Mouse (Mus musculus) limb, embryonic 15.5 days (tissue): Measurements from ENCODE around the gene Zfp423. TPM values are rescaled to one million over a fixed set of nuclear protein-coding genes. Genes with fewer than 3 reads are reported as not detected.

Source experiments
- ATAC-seq: fragments of 200-750 bp; cut with Nextera tagmentation; 2 replicates; pipeline ENCODE4 v1.8.0; 2017; ENCODE audit warnings: low read depth, moderate TSS enrichment; ENCODE audit not compliant: insufficient number of reproducible peaks, low FRiP score, low TSS enrichment
- H3K27ac ChIP-seq: fragments of 300-500 bp; sonication (generic); 2 replicates; pipeline ENCODE4 v1.5.1; 2015; ENCODE audit warnings: moderate library complexity, mild to moderate bottlenecking, inconsistent platforms
- H3K27me3 ChIP-seq: fragments of 300-500 bp; sonication (generic); 2 replicates; pipeline ENCODE4 v1.6.1; 2015; ENCODE audit warnings: inconsistent platforms
- H3K36me3 ChIP-seq: fragments of 300-500 bp; sonication (generic); 2 replicates; pipeline ENCODE4 v1.6.1; 2015; ENCODE audit warnings: inconsistent platforms
- H3K4me1 ChIP-seq: fragments of 300-500 bp; sonication (generic); 2 replicates; pipeline ENCODE4 v1.6.1; 2015; ENCODE audit warnings: inconsistent platforms
- H3K4me2 ChIP-seq: fragments of 300-500 bp; sonication (generic); 2 replicates; pipeline ENCODE4 v1.6.1; 2015; ENCODE audit warnings: mild to moderate bottlenecking, inconsistent platforms
- H3K4me3 ChIP-seq: fragments of 300-500 bp; sonication (generic); 2 replicates; pipeline ENCODE4 v1.5.1; 2015; ENCODE audit warnings: mild to moderate bottlenecking, inconsistent platforms
- H3K9ac ChIP-seq: fragments of 300-500 bp; sonication (generic); 2 replicates; pipeline ENCODE4 v1.6.1; 2015; ENCODE audit warnings: inconsistent platforms
- H3K9me3 ChIP-seq: fragments of 300-500 bp; sonication (generic); 2 replicates; pipeline ENCODE4 v1.6.1; 2016; ENCODE audit warnings: inconsistent platforms
- WGBS: fragments of 180-500 bp; shearing (Covaris S2); methylation state at CpG from one replicate; pipeline ENCODE4 v1.1.7; 2015; 5-methylcytosine and 5-hydroxymethylcytosine counted together
- polyA plus RNA-seq: library from polyadenylated mRNA; unstranded; fragments of >200 nt; fragmentation: Nextera tagmentation; extraction: Ambion mirVana; gene quantifications from 2 replicates; pipeline ENCODE4 v1.2.1, GENCODE M21; 2015

Zfp423 gene
- polyA plus RNA-seq, 1 experiment from 2014 or later, result 14.5 TPM

DNA sequence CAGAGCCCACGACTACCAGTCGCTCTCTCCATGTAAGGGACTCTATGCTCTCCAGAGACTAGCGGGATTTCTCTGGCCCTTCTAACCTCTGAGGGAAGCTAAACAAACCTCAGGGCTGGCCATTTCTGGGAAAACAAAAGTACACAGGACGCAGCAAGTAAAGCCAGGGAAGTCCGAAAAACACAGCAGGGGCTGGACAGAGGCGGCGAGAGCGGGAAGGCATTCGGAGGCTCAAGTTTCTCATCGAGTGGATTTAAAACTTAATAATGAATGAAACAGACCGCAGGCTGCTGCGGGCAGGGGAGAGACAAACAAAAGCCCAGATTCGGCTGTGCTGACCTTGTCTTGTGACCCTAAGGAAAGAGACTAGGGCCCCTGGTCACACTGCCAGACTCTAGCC is 175.2 kb downstream of the Zfp423 start:
- no peak overlapping the region for H3K4me3 ChIP-seq
- no peak overlapping the region for H3K9ac ChIP-seq
- no peak overlapping the region for H3K4me2 ChIP-seq
- H3K9me3 ChIP-seq, result no peaks in the 10 kb centered on the region
- H3K4me1 ChIP-seq, result peaks cover 21% of the 10 kb centered on the region
- no peaks in the 10 kb centered on the region for H3K27me3 ChIP-seq
- H3K27ac ChIP-seq, result no peak overlapping the region
- H3K36me3 ChIP-seq, result peaks cover 39% of the 10 kb centered on the region
- 31% methylated on average over 13 of the region's 13 CpGs for WGBS
- ATAC-seq, result no peak

DNA sequence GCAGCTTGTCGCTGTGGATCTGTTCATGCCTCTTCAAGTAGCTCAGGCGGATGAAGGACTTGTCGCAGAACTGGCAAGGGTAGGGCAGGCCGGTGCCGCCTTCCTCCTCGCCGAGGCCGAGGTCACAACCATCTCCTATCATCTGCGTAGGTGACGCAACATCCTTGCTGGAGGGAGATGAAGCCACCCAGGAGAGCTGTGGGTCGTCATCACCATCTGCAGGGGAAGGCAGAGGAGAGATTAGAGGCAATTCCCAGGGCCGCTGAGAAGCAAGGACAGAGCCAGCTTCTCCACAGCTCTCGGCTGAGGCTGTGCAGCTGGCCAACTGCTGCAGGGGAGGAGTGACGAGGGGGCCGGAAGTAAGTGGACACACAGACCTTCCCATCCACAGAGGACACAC is 176.2 kb downstream of the Zfp423 start:
- peaks cover 21% of the 10 kb centered on the region for H3K4me1 ChIP-seq
- H3K4me3 ChIP-seq, result no peak overlapping the region
- 77% methylated on average over 15 of the region's 15 CpGs for WGBS
- H3K36me3 ChIP-seq, result peaks cover 42% of the 10 kb centered on the region
- H3K27ac ChIP-seq, result no peak overlapping the region
- H3K9ac ChIP-seq, result no peak overlapping the region
- H3K4me2 ChIP-seq, result no peak overlapping the region
- no peaks in the 10 kb centered on the region for H3K27me3 ChIP-seq
- ATAC-seq, result no peak; the same call in 1 of the 2 replicates
- H3K9me3 ChIP-seq, result no peaks in the 10 kb centered on the region

DNA sequence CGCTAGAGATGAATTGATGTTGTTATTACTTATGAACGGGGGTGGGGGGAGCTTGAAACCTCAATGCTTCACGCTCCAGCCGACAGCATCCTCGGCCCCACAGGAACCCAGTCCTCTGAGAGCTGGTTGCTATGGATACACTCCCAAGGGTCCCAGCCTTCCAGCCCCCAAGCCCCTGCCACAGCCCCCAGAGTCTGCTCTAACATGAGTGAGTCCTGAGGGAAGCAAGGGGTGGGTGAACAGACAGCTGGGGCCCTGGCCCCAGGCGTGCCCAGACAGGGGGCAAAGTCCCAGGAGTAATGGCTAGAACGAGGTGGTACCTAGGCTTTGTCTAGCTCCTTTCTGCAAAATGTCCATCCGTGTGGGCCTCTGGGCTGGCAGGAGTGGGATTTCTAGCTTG is 181.8 kb downstream of the Zfp423 start:
- Histone ChIP-seq H3K4me2 (no peak overlapping the region), H3K27ac (no peak overlapping the region), H3K9me3 (no peaks in the 10 kb centered on the region), H3K36me3 (peaks cover 35% of the 10 kb centered on the region), H3K27me3 (no peaks in the 10 kb centered on the region), H3K9ac (no peak overlapping the region), H3K4me1 (0 out of 2 replicates have a peak, but pooled peaks cover 5% of the 10 kb centered on the region), H3K4me3 (no peak overlapping the region)
- WGBS, result 60% methylated on average over 8 of the region's 8 CpGs
- ATAC-seq, result no peak

DNA sequence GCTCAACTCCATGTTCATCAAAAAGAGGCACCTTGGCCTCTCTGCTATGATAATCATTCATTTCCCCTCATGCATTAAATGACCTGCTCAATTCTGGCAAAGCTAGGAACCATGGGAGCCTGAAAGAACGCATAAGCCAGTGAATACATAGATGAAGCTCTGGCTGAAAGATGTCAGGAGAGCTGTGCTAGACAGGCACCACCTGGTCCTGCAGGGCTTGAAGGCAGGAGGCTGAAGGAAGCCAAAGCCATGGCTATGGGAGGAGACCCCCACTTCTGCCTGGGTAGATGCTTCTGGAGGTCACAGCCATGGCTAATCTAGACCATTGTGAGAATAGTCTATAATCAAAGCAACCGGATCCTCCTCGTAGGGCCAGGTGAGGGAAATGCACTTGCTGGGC is 183.5 kb downstream of the Zfp423 start:
- H3K36me3 ChIP-seq, result peaks cover 21% of the 10 kb centered on the region
- 92% methylated on average over 3 of the region's 3 CpGs for WGBS

DNA sequence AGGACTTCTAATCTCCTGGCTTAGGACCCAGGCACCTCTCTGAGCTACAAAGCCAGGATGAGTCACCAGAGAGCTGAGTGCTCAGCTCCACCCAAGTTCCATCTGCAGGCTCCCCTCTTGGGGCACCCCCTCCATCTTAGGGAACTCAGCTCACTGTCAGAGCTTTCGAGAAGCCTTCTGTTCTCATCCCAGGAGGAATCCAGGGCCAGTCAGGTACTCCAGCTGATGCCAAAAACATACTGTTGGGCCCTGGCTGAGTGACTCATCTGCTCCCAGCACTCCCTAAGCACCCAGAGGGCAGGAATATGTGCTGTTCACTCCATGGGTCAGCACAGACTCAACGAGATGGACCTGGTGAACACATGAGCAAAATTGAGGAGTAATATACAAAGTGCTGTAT is 184.4 kb downstream of the Zfp423 start:
- Histone ChIP-seq H3K4me3 (no peak overlapping the region), H3K27ac (no peak overlapping the region), H3K9me3 (no peaks in the 10 kb centered on the region), H3K36me3 (peaks cover 13% of the 10 kb centered on the region), H3K27me3 (no peaks in the 10 kb centered on the region), H3K9ac (no peak overlapping the region), H3K4me2 (no peak overlapping the region), H3K4me1 (0 out of 2 replicates have a peak, but pooled peaks cover 5% of the 10 kb centered on the region)
- 67% methylated on average over 2 of the region's 2 CpGs for WGBS
- no peak for ATAC-seq

More for the DNA sequence above, 183.5 kb downstream of the Zfp423 start:
- ATAC-seq, result no peak
- Histone ChIP-seq H3K4me2 (no peak overlapping the region), H3K4me1 (0 out of 2 replicates have a peak, but pooled peaks cover 5% of the 10 kb centered on the region), H3K27ac (no peak overlapping the region), H3K4me3 (no peak overlapping the region), H3K27me3 (no peaks in the 10 kb centered on the region), H3K9ac (no peak overlapping the region), H3K9me3 (no peaks in the 10 kb centered on the region)

DNA sequence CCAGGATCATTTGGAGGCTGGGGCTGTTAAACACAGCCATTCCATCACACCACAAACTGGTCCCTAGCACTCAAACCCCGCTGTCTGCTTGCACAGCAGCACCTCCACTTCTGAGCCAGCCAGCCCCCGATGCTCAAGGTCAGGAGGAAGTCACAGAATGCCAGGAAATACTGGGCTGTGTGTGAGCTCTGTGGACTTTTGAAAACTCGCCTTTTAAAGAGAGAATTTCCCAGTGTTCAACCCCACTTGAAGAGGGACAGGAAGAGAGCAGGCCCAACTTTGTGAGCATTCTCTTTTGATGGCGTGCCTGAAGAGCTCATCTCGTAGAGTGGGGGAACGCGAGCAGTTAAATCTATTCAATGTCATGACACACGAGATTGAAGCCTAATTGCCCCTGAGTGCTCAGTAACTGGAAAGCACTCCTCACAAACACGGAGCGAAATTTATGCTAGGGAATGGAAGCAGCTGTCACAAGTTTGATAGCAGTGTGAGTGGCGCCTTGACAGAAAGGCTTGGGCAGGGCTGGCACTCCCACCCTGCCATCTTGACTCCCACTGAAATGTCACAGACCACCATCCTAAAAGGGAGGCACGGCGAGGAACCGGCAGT is 186.4 kb downstream of the Zfp423 start:
- Histone ChIP-seq H3K9me3 (no peaks in the 10 kb centered on the region), H3K4me3 (no peak overlapping the region), H3K36me3 (0 out of 2 replicates have a peak, but pooled peaks cover 4% of the 10 kb centered on the region), H3K4me2 (no peak overlapping the region), H3K27me3 (no peaks in the 10 kb centered on the region), H3K27ac (no peak overlapping the region), H3K9ac (no peak overlapping the region), H3K4me1 (peaks cover 8% of the 10 kb centered on the region; the same call in 1 of the 2 replicates)
- 79% methylated on average over 14 of the region's 14 CpGs for WGBS
- no peak for ATAC-seq

DNA sequence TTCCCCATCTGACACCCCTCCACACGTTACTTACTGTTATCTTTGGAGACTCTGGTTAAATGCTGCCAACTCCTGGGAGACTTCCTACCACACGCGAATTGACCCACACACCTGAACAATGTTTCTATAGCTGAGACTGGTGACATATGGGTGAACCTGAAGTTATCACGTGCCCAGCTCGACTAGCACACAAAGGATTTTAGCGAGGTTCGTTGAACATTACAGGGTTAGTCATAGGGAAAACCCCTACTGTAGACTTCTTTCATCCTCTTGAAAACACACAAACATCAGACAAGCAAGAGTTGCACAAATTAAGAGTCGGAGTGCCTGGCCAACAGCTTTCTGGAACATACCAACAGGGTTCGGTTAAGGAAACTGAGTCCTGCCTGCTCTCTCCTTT is 191.5 kb downstream of the Zfp423 start:
- H3K4me1 ChIP-seq, result peaks cover 3% of the 10 kb centered on the region; the same call in 1 of the 2 replicates
- no peaks in the 10 kb centered on the region for H3K27me3 ChIP-seq
- 84% methylated on average over 9 of the region's 9 CpGs for WGBS
- no peak overlapping the region for H3K4me3 ChIP-seq
- H3K9ac ChIP-seq, result no peak overlapping the region
- H3K9me3 ChIP-seq, result no peaks in the 10 kb centered on the region
- H3K27ac ChIP-seq, result no peak overlapping the region
- 0 out of 2 replicates have a peak, but pooled peaks cover 8% of the 10 kb centered on the region for H3K36me3 ChIP-seq
- ATAC-seq, result no peak
- no peak overlapping the region for H3K4me2 ChIP-seq

DNA sequence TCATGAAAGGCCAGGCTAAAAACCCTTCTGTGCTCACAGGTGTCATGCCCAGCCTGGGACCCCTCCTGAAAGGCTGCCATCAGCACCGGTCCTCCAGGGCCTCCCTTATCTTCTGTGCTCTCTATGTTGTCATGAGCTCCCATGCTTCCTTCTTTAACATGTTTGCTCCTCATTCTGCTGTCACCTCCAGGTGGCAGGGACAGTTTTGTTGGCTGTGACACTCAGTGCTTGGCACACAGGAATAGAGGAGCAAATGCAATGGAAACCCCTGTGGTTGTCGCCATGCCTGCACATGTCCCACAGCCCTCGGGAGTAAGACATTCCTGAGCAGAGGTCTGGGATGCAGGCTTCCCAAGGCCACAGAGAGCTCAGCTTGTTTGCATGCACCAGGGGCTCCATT is 194.1 kb downstream of the Zfp423 start:
- Histone ChIP-seq H3K4me1 (peaks cover 3% of the 10 kb centered on the region; the same call in 1 of the 2 replicates), H3K27me3 (no peaks in the 10 kb centered on the region), H3K9ac (no peak overlapping the region), H3K4me2 (no peak overlapping the region), H3K36me3 (0 out of 2 replicates have a peak, but pooled peaks cover 4% of the 10 kb centered on the region), H3K9me3 (no peaks in the 10 kb centered on the region), H3K4me3 (no peak overlapping the region), H3K27ac (no peak overlapping the region)
- 72% methylated on average over 3 of the region's 3 CpGs for WGBS
- ATAC-seq, result no peak

DNA sequence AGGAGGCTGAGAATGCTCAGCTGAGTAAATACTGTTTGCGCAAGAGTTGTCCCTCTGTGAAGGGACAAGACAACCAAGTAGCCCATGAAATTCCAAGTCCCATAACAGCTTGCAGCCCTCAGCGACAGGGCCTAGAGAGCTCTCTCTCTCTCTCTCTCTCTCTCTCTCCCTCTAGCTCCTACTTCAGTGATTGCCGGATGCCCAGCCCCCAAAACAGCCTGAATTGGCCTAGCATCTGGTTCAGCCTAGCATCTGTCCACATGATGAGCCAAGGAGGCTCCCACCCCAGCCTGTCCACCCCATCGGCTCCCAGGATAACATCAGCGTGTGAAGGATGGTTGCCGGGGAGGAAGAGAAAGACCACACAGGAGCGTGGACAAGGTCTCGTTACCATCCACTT is 200.6 kb downstream of the Zfp423 start:
- Histone ChIP-seq H3K4me1 (peaks cover 4% of the 10 kb centered on the region), H3K36me3 (no peaks in the 10 kb centered on the region), H3K27ac (no peak overlapping the region), H3K9me3 (no peaks in the 10 kb centered on the region), H3K4me3 (no peak overlapping the region), H3K9ac (no peak overlapping the region), H3K27me3 (no peaks in the 10 kb centered on the region), H3K4me2 (no peak overlapping the region)
- no peak for ATAC-seq
- WGBS, result 57% methylated on average over 8 of the region's 8 CpGs

DNA sequence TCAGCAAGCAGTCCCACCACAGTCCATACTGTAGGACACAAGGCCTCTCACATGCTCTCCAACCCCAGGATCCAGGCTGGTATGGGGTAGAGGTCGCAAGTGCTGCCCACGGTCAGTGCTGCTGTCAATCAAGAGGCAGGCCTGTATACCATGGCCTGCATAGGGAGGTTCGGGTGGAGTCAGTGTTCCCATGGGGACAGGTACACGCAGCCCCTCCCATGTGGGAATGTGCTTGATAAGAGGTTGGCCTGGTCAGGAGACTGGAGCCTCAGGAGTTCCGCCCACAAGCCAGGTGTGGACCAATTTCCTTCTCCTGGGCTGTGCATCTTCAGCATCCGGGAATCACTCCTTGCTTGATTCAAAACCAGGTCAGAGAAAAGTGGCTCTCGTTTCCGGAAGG is 204.5 kb downstream of the Zfp423 start:
- no peaks in the 10 kb centered on the region for H3K27me3 ChIP-seq
- H3K4me2 ChIP-seq, result no peak overlapping the region
- no peaks in the 10 kb centered on the region for H3K9me3 ChIP-seq
- WGBS, result 88% methylated on average over 8 of the region's 8 CpGs
- no peak overlapping the region for H3K4me3 ChIP-seq
- H3K36me3 ChIP-seq, result no peaks in the 10 kb centered on the region
- H3K4me1 ChIP-seq, result peaks cover 31% of the 10 kb centered on the region
- ATAC-seq, result no peak
- no peak overlapping the region for H3K27ac ChIP-seq
- H3K9ac ChIP-seq, result no peak overlapping the region

DNA sequence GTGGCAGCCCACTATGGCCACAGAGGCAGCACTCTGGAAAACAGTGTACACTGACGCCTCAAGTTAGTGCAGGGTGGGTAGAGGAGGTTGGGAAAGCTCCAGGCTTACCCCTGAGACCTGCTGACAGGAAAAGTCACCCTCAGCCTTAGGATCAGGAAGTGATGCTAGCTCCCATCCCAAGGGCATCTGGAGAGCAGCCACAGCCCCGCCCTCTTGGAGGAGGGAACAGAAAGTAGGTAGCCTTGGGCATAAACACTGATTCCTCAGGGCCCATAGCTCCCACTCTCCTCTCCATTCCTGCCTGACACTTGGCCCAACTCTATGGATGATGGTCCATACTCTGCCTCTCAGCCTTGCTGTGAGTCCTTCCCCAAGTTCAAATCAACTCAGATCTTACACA is 205.8 kb downstream of the Zfp423 start:
- no peak overlapping the region for H3K4me2 ChIP-seq
- H3K4me1 ChIP-seq, result peaks cover 27% of the 10 kb centered on the region
- no peak for ATAC-seq
- no peaks in the 10 kb centered on the region for H3K9me3 ChIP-seq
- 77% methylated on average over 2 of the region's 2 CpGs for WGBS
- no peak overlapping the region for H3K27ac ChIP-seq
- no peaks in the 10 kb centered on the region for H3K36me3 ChIP-seq
- no peak overlapping the region for H3K4me3 ChIP-seq
- H3K9ac ChIP-seq, result no peak overlapping the region
- no peaks in the 10 kb centered on the region for H3K27me3 ChIP-seq

DNA sequence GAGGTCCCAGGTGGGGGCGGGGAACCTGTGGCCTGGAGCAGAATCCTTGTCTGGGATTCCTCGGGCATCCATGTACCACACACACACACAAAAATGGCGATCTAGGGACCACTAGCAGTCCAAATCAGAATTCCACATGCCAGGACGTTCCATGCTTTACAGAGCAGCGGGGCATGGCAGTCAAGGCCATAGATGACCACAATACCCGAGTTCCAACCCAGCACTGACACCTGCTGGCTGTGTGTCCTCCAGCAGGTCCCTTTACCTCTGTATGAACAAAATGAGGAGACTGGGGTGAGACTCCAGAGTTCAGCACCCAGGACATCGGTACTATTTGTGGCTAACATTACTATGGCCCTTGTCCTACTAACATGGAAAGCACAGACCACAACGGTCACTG is 206.2 kb downstream of the Zfp423 start:
- H3K4me2 ChIP-seq, result no peak overlapping the region
- no peaks in the 10 kb centered on the region for H3K9me3 ChIP-seq
- 0 out of 2 replicates have a peak overlapping the region, but pooled peaks have one; percentile 11 for H3K27ac ChIP-seq
- H3K4me1 ChIP-seq, result peaks cover 27% of the 10 kb centered on the region
- no peaks in the 10 kb centered on the region for H3K27me3 ChIP-seq
- no peak overlapping the region for H3K9ac ChIP-seq
- H3K36me3 ChIP-seq, result no peaks in the 10 kb centered on the region
- WGBS, result 49% methylated on average over 8 of the region's 8 CpGs
- no peak for ATAC-seq
- no peak overlapping the region for H3K4me3 ChIP-seq
